Mouse (Mus musculus) T-cell, adult 2 months (primary cell): ENCODE measurements around the gene Med6.
"Not testable (repeated sequence)": the region's sequence is repeated elsewhere in the genome, so short reads cannot be mapped to it uniquely, and the experiment has no call there.

Source experiments
- DNase-seq: peaks from one replicate; pipeline ENCODE4 v3.0.0; 2022; ENCODE audit warnings: low spot score

Gene Med6

DNA sequence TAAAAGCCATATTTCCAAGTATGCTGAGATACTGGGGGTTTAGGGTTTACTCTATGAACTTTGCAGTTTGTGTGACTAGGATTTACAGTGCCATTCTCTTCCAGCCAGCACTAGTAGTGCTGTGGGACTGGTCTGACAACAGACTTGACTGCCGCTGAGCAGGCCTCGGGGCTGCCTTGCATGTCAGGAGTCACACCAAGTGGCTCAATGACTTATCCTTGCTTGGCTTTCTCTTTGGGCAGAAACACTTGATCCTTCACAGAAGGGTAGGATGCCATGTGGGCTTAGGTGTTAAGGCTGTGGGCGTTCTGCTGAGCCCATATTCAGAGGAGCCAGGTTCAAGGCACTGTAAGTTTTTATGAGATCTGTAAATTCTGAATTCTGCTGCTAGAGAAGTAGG lies 45.5 kb downstream of the Med6 start:
- no peak for DNase-seq

DNA sequence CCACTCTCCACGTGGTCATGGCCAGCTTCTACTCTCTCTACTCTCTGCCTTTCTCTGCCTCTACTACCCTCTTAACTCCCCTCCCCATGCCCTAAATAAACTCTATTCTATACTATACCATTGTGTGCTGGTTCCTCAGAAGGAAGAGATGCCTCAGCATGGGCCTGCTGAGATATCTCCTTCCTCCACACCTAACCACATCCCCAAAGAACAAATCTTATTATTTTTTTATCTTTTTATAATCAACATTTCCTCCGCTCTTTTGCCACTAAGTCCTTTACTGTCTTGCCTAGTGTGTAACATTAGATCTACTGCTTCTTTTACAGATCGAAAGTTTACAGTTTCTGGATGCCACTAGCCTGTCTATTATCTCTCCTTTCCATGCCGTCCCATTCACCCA lies 47.6 kb downstream of the Med6 start:
- DNase-seq: no peak

DNA sequence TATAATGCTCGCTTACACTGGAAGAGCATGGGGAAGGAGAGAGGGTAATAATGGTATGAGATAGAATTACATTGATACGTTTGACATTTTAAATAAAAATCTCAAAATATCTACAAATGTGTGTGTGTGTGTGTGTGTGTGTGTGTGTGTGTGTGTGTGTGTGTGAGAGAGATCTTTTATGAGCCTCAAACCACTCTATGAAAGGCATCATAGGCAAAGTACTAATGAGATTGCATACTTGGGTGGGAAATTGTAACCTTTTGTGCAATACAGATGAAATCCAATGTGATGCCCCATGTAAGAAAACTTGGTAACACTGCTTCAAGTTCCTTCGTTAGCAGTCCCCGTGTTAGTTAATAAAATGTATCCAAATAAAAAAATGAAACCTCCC lies 61.8 kb downstream of the Med6 start:
- DNase-seq: no peak

DNA sequence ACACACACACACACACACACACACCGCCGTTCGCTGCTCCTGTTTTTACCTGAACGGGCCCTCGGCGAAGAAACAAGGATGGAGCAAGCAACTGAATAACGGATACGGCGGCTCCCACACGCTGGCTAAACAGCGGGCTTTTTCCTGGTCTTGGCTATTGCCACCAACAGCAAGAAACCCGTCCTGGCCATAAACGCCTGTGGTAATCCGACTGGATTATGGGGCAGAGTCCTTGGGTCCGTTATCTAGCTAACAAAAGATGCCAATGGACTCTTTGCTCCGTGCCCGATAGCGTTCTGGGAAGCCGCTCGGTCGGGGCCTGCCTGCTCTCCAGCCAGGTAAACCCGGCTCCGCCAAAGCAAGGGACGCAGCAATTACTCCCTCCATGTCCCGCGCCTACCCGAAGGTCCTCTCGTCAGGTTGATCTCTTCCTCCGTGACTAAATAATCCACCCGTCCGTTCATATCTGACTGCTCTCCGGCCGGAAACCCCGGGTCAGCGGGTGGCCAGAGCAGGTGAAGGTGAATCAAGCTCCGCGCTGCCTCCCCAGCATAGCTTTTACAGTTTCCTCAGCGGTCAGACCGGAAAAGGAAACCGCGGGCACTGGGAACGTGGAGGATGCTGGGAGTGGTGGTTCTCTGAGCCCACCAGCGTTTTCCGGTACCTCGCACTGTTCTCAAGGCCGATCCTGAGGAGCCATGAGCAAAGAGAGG lies 62.3 kb downstream of the Med6 start, which contains the start of the genes Gm20498 and Synj2bp:
Gene Gm20498, minus strand, starts transcription at position 590 of the 713 bp plus-strand sequence.
Gene Synj2bp, minus strand, starts transcription at position 596 of the 713 bp plus-strand sequence.
- peak; percentile 80 for DNase-seq

DNA sequence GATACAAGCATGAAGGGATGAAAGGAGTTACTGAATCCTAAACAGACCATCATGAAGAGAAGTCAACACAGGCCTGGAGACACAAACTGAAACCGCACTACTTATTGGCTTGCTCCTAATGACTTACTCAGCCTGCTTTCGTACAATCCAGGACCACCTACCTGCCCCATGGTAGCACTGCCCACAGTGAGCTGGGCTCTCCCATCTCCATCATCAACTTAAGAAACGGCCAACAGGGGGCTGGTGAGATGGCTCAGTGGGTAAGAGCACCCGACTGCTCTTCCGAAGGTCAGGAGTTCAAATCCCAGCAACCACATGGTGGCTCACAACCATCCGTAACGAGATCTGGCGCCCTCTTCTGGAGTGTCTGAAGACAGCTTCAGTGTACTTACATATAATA lies 64.2 kb downstream of the Med6 start:
- DNase-seq: not testable (repeated sequence)
